Mouse (Mus musculus): ENCODE measurements at regions not wholly inside any gene's neighbourhood (a gene's known extent, or its start where the extent isn't known, plus 50 kb on each side); places are given as distances from the start of the nearest gene placed in this dataset.

- TF ChIP-seq HCFC1 (IDR thresholded peaks at IDR 0.05; ENCODE audit: low read depth, low read length) (no peak), ETS1 (IDR thresholded peaks at IDR 0.05; ENCODE audit: low read depth, low read length) (no peak), CHD1 (IDR thresholded peaks at IDR 0.05; ENCODE audit: low read depth, low read length) (no peak), EP300 (IDR thresholded peaks at IDR 0.05; ENCODE audit: low read depth in 1 of 2, low read length in 2 of 2) (no peak), POLR2AphosphoS2 (IDR thresholded peaks at IDR 0.05; ENCODE audit: low read length) (no peak), CHD2 (IDR thresholded peaks at IDR 0.05; ENCODE audit: low read length) (no peak), CTCF (IDR thresholded peaks at IDR 0.05 in 2 of 3, conservative IDR thresholded peaks at IDR 0.05 in 1 of 3; ENCODE audit: control insufficient read depth in 1 of 3, insufficient read depth in 1 of 3, low read depth in 2 of 3, low read length in 3 of 3, poor library complexity in 1 of 3, severe bottlenecking in 1 of 3) (no peak)
Observed at GRCm38 (mm10) chr4:82035074-82035703, 592.6 kb upstream of the Mpdz start.

Measured in MEL (cell line).